Mouse (Mus musculus): ENCODE measurements around the gene AU022252.

The AU022252 gene

DNA sequence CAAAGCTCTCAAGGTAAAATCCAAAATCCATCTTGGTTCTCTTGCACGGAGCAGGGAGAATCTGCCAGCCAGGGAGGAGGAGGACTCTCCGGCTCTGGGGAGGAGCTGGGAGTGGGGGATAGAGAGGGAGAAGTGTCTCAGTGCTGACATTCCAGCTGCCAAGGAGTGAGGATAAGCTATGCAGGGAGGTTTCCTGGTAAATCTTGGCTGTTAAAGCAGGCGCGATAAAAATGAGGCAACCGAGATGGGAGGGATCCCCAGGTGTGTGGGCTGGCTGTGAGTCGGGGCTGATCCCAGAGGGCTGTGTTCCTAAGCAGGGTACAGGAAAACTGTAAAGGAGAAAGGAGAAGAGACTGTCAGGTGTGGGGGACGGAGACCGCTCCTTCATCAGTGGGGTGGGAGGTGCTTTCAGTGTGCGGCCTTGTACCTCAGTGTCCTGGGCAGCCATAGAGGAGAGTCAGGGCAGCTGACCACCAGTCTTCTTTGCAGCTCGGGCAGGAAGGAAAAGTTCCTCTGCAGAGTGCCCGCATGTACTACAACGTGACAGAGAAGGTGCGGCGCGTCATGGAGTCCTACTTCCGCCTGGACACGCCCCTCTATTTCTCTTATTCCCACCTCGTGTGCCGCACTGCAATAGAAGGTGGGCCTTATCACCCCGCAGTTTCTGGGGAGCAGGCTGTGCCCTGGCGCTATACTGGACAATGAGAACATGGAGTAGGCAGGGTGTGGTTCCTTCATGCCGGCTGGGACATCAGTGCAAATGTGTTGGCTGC lies 12.1 kb upstream of the AU022252 start:
- peak; percentile 71 for DNase-seq

GRCm38 (mm10) chr4:119242571-119242970 lies 10.1 kb upstream of the AU022252 start:
- DNase-seq, result no peak

- DNase-seq, result peak; percentile 52
These were observed 9.2 kb upstream of the AU022252 start for GRCm38 (mm10) chr4:119241664-119242063.

- DNase-seq, result peak; percentile 39
These were observed 6.7 kb upstream of the AU022252 start for GRCm38 (mm10) chr4:119239181-119239682.

- DNase-seq, result no peak
These were observed 6.1 kb upstream of the AU022252 start for GRCm38 (mm10) chr4:119238661-119239060.

DNA sequence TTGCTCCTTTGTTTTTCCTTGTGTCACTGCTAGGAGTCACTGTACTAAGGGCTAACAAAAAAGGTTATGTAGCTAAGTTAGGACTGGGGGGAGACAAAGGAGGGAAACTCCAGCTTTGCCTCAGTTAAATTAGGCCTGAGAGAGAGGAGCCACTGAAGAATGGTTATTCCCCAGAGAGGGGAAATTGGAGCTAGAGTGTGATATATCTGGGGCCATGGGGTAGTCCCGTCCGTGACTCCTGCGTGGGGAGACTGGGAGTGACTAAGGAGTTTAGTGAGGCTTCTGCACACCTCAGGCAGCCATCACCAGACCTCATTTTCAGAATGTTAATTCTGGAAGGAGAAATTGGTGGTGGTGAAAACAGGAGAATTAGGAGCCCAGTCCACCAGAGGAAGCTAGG lies 1.8 kb upstream of the AU022252 start:
- DNase-seq, result no peak

- peak; percentile 53 for DNase-seq
These were observed 867 bp upstream of the AU022252 start for GRCm38 (mm10) chr4:119233256-119233901.

- no peak for DNase-seq
These were observed 5.8 kb downstream of the AU022252 start for GRCm38 (mm10) chr4:119226751-119227150.

DNA sequence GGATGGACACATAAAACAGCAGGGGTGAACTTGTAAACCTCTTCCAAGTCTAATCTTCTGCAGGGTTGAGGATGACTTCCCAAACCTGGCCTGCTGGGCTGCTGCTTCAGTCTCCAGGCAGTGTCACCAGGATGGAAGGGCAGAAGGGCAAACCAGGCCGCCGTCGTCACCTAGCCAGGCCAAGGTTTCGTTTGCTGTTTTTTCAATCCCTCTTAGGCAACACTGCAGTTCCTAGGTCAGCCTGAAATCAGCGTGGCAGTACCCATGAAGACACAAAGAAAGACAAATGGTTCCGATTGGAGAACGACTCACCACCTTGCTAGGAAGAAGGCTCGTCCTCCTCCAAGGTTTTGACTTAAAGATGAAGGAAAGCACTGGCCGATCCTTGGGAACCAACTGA lies 6.8 kb downstream of the AU022252 start:
- no peak for DNase-seq

DNA sequence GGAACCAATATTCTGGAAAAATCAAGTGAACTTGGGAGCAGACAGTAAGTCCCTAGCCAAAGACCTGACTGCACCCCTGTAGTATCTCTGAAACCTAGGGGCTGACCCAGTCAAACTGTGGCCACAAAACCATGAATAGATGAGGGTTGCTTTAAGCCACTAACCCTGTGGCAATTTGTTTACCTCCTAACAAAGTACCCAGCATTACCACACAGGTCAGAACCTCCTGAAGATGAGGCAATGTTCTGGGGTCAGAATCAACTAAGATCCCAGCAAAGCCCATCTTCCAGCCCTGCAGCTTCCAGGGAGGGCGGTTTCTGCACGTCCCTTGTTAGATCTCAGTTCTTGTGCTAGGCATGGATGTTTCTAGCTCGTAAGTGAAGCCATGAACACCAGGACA lies 8.0 kb downstream of the AU022252 start:
- no peak for DNase-seq

DNA sequence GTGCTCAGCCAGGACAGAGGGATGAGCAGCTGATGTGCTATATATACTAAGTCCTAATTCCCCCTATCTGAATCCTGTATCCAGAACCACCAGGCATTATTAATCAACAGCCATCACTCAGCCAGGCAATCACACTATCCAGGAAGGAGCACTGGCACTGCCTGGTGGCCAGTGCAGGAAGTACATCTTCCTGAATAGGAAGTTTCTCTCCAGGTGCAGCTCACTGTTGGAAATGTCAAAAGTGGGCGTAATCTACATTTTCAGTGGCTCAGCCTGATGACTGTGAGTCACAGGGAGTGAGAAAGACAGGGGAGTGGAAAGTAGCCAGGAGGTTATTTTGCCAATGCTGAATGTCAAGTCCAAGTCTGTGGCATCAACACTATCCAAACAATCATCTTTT lies 8.8 kb downstream of the AU022252 start:
- DNase-seq, result no peak

GRCm38 (mm10) chr4:119218169-119218568 lies 14.3 kb downstream of the AU022252 start, which contains the start of gene Tmem269:
TSS of gene Tmem269 (minus strand) at chr4:119218217.
- DNase-seq, result no peak

DNA sequence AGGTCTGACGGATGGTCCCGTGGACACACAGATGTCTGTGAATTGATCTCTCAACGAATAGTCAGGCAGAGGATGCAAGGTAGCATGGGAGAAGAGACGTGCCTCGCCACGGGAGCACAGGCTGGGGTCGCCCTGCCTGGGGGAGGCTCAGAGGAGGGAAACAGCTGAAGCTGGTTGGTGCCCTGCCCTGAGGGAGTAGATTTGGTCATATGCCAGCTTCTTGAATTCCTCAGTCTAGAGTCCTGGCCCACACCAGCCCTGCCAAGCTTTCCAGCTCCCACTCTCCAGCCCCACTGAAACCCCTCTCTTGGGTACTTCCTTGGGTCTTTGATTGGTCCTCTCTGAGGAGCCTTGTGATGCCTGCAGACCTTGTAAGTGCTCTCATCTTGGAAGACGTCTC lies 15.8 kb downstream of the AU022252 start:
- DNase-seq, result no peak

- DNase-seq, result peak; percentile 51
These were observed 27.8 kb downstream of the AU022252 start for GRCm38 (mm10) chr4:119204672-119205071.

- DNase-seq, result no peak
These were observed 34.4 kb downstream of the AU022252 start for GRCm38 (mm10) chr4:119198105-119198504.

- no peak for DNase-seq
These were observed 36.8 kb downstream of the AU022252 start for GRCm38 (mm10) chr4:119195582-119196320.

DNA sequence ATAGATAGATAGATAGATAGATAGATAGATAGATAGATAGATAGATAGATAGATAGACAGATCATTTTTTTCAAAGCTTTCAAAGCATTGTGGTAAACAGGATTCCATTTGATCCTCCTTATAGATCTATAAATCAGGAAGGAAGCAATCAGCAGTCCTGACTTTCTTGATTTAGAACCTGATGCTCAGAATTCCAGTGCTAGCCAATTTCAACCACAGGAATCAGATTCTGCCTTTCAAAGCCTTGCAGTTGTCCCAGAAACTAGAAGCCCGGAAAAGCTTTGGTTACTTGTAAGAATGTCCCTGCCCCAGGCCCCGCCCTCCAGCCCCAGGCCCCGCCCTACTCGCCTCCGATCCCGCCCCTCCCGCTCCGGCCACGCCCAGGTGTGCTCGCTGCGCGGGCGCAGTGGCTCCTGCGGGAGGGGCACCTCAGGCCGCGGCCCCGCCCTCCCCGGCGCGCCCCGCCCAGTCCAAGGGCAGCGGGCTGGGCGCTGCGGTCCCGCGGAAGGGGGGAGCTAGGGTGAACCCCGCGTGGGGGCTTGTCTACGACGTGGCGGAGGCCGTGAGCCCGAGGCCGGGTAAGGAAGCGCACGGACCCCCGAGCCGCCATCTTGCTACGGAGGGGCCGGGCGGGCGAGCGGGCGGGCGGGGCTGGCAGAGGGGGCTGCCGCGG lies 37.5 kb downstream of the AU022252 start, which contains the start of gene Svbp:
Gene Svbp, plus strand, starts transcription at position 398 of the 673 bp plus-strand sequence.
- DNase-seq, result peak; percentile 88

DNA sequence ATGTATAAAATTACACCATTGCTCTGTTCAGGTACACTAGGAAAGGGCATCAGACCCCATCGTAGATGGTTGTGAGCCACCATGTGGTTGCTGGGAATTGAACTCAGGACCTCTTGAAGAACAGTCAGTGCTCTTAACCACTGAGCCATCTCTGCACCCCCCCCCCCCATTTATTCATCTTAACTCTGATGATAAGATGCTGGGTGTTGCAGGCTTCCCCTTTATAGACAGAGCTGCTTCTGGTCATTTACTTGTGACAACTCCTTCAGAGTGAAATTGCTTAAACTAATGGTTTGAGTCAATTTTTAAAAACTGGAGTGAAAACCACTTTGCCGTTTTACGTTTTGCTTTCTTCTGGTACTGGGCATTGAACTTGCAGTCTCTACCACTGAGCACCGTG lies 39.8 kb downstream of the AU022252 start:
- DNase-seq, result no peak

DNA sequence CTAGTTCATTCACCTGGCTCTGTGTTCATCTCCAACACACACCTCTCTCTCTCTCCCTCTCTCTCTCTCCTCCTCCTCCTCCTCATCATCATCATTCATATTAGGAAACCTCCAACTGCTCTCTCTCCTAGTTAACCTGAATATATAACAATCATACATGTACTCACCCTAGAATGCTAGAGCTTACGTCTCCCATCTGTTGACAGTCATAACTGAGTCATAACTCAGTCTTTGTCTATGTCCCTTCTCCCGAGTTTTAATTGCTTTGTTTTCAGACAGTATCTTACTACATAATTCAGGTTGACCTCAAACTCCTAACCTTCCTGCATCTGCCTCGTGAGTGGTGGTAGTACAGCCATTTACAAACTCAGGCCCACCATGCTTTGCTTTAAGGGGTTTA lies 41.2 kb downstream of the AU022252 start:
- no peak for DNase-seq

DNA sequence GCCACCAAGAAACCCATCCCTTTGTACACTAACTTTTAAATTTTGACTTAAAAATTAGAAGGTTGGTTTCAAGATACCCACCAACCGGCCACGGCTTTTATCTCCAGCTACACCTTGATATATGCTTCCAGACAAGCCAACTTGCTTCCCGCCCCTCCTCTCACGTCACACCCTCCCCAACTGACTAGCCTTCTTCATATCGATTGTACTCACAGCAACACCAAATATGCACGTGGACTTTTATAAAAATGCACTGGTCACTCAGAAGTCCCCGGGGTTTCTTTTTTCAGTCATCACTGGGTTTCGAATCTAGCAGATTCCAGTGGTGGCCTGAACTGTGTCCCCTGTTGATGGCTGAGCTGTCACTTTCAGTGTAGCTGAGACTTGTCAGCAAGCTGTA lies 41.9 kb downstream of the AU022252 start:
- DNase-seq, result no peak

DNA sequence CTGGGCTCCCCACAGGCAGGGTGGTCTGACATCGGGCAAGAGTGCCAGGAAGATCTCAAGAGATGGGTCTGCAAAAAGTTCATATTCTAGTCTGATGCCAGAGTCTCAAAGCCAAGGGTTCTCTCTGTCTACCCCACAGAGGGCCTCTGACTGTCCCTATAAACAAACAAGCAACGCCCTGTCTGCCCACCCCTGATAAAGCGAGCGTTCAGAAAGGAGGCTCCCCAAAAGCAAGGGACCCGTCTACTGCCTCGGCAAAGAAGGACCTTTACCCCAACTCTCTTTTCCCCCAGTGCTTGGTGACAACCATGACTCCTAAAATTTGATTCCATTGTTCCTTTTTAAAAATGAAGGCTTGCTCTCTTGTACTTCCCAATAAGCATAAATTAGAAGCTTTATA lies 42.6 kb downstream of the AU022252 start, which contains the start of gene Ermap:
Gene Ermap, minus strand, starts transcription at position 148 of the 400 bp plus-strand sequence.
- DNase-seq, result no peak

DNA sequence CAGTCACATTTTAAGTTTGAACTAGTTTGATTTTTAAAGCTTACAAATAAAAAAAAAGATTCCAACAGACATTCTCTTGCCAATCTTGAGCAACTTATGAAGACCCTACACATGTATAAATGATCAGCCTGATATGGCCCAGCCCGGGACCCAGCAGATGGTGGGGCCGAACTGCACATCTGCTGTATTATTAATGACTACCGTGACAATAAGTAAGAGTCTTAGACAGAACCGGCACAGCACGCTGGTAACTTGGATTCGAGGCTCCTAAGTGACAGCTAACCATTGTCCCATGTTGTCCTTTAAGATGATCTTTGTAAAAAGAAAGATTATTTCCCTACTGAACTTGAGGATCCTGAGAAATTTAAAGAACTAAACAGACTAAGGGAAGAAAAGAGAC lies 43.1 kb downstream of the AU022252 start:
- no peak for DNase-seq
